Mouse (Mus musculus) adrenal gland, postnatal 36 days (tissue): ENCODE measurements around the gene Mark4. TPM values are rescaled to one million over a fixed set of nuclear protein-coding genes. Genes with fewer than 3 reads are reported as not detected.

Source experiments
- DNase-seq, 2 experiments: peaks; one replicate each; pipeline ENCODE4 v3.0.0; 2021; ENCODE audit warnings: mixed read lengths in 1 of 2
- microRNA-seq: library from miRNA; unstranded; fragments of <30 nt; microRNA quantifications from one replicate; pipeline ENCODE4 v1.2.0, GENCODE M21; 2021
- total RNA-seq, 2 experiments: library from RNA; stranded (reverse); gene quantifications; 2 replicates each; pipeline ENCODE4 v1.2.3; 2021

The Mark4 gene
- total RNA-seq, 2 experiments from 2014 or later = 46.5 to 50.3 TPM

DNA sequence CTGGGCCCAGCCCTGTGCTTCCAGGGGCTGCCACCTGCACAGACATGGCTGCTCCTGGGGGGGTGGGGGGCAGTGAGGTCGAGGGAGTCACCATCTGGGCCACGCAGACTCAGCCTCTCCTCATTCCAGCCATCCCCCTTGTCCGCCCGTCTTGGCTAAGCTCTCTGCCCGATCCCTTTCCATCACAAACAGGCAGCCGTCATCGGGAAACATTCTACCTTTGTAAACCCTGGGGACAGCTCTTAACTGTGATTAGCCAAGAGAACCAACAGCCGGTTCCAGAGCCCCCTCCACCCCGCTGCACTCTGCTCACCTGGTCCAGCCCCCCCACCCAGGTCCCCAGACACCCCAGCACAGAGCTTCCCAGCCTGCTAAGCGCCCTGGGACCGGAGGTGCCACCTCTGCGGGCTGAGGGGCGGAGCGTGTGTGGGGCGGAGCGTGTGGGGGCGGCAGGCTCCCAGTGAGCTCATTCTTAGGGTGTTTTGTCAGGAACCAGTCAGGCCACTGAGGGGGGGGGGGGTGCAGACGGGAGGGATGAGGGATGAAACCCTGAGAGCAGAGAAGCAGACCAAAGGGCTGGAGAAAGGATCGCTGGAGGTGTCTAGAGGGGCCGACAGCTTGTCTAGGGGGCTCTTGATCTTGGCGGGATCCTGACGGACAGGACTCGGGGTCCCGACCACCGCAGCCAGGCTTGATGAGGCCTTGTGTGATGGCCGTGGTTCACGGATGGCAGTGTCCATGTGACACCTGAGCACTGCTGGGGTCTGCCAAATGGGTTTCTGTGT is 58.9 kb downstream of the Mark4 start:
- DNase-seq = peak; percentile 79 to 88

DNA sequence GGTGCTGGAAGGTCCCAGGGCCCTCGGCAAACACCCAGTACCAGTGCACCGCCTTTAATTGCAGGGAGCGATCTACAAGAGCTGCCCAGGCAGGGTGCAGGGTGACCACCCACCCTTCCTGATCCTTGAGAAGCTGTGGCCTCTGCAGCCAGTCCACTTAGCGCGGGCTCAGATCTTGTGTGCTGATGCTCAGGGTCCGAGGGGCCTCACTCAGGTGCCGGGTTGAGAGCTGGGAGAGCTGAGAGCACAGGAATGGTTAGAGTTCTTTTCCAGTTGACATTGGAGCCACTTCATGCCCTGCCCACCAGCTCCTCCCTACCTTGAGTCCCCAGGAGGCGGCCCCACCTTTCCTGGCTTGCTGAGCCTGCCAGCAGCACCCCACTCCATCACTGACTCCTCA is 64.1 kb downstream of the Mark4 start:
- DNase-seq = no peak

DNA sequence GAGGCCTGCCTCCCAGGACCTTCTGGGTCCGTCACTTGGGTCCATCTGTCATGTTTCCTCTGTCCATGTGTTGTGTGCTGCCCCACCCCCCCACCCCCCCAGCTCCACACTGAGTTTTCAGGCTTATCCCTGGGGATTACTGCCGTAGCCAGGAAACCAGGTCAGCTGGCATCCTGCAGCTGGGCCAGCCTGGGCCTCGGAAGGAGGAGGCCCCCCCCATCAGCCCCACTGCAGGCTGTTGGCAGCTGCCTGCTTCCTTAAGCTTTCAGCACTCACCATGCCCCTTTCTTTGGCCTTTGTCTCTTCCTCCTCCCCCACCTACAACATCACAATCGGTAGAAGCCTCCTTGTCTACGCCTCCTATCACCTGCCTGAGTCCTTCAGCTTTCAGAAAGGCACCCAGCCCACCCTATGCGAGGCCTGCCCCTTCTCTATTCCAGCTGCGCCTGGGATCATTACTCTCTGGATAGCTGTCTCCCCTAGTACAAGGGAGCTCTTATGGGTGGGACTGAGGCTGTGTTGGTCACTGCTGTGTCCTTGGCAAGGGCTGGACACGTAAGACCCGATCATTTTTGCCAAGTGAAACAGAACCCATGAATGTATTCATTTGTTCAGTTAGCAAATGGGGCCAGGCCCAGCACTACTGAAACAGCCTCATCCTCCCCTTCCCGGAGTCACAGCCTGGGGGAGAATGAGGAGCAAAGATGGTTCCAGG is 69.8 kb downstream of the Mark4 start:
- DNase-seq = peak in 1 of 2 experiments; percentile 44

DNA sequence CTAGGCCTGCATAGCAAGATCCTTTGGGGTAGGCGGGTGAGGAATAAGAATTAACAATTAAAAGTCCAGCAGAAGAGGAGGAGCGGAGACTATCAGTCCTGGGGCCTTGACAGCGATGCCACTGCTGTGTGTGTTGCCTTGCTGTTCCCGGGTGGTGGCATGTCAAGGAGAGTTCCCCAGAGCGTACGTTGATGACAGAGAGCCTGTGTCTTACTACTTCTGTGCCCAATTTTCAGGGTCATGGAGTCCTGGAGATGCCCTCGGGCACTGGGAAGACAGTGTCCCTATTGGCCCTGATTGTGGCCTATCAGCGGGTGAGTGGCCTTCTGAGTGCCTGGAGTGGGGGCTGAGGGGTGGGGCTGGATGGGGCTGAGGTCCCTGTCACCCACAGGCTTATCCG is 74.9 kb downstream of the Mark4 start:
- peak; percentile 28 to 51 for DNase-seq

DNA sequence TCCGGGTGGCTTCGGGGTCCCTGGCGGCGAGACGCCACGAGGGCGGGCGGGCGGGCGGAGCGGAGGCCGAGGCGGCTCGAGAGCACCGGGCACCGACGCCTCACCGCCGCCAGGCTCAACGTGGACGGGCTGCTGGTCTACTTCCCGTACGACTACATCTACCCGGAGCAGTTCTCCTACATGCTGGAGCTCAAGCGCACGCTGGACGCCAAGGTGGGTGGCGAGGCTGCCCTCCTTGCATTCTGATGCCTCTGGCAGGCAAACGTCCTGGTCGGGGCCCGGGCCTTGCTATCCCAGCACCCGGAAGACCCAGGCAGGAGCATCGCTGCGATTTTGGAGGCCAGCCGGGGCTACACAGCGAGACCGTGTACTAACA is 76.5 kb downstream of the Mark4 start:
- DNase-seq = peak; percentile 46 to 56

DNA sequence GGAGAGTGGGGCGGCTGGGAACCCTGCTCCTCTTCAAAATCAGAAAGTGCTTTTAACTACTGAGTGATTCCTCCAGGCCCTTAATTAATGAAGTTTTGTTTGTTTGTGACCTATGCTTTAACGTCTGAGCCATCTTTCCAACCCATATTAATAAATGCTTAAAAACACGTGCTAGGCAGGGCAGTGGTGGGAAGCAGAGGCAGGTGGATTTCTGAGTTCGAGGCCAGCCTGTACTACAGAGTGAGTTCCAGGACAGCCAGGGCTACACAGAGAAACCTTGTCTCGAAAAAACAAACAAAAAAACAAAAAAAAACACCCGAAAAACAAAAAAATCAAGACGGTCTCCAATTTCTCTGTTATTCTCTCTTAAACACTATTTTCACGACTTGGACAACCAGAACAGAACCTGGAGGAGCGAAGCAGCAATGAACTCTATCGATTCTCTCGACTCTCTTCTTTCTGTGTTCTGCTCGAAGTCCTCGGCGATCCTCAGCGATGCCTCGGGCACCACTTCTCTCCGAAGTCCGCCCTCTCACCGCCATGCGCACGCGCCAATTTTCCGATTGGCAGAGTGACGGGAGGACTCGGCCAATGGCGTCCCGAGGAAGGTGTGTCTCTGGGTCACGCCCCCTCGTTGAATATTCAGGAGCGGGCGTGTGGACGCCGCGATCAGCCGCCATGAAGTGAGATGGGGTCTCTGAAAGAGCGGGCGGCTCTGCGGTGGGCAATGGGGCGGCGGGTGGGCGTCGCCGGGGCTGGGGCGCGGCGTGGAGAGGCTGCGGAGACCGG is 77.0 kb downstream of the Mark4 start, which contains the start of gene Ercc2:
TSS of gene Ercc2 (plus strand) at position 634 of the 789 bp plus-strand sequence.
- peak; percentile 99 to 100 for DNase-seq

DNA sequence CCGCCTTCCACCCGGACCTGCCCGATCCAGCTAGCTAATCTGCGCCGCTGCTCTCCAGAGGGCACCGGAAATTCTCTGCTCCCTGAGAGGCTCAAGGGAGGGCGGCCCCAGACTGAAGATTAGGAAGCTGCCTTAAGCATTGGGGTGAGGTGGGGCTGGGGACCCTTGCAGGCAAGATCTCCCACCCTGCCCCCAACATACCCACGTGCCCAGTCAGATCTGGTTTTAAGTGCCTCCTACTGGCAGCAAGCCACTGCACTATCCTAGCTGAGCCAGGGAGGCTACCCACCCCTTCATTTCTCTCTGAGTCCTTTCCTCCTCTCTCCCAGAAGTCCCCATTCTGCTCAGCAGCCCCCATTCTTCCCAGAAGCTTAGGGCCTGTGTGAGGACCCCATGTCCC is 80.6 kb downstream of the Mark4 start:
- DNase-seq = no peak

DNA sequence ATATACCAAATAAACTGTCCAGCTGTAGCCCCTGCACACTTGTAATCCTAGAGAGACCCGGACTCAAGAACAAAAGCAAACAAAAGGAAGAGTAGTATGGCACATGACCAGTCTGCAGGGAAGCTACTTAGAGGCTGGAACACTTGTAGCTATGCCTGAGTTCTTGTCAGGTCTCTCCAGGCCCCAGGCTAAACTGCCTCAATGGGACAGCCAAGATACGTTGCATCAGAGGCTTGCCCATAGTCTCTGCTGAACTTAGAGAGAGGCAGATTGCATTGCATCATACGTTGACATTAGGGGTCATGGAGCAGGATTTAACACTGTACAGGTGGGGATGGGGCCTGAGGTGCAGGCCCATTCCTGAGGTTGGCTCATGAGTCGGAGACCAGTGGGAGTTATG is 82.6 kb downstream of the Mark4 start:
- DNase-seq = no peak

DNA sequence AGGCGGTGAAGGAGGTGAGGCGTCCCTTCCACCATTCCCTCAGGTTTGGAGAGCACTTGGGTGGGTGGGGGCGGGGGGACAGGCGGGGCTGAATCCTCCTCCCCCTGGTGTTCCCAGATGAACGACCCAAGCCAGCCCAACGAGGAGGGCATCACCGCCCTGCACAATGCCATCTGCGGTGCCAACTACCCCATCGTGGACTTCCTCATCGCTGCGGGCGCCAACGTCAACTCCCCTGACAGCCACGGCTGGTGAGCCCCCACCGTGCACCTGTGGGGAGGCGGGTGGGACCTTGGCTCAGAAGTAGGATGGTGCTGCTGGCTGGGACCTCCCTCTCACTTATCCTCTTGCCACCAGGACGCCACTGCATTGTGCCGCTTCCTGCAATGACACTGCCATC is 83.3 kb downstream of the Mark4 start:
- no peak for DNase-seq

Small RNA genes within 50 kb of the gene (microRNA-seq; reads per million reads assigned to microRNA genes)
- not detected for gene Mir343

Other genes with a start within 250 kb of the Mark4 start
- 10 to 100 TPM in 1 of 2 experiments, 1 to 10 TPM in 1; 5.9 to 12.9 TPM for gene Gpr4, start 246.3 kb downstream of the Mark4 start, total RNA-seq
- gene Opa3, start 230.5 kb downstream of the Mark4 start, total RNA-seq = 10 to 100 TPM; 31.7 to 37.4 TPM
- gene Vasp, start 187.0 kb downstream of the Mark4 start, total RNA-seq = 10 to 100 TPM; 45.4 to 55.0 TPM
- gene Ppm1n, start 178.8 kb downstream of the Mark4 start, total RNA-seq = not detected
- 1 to 10 TPM; 4.6 to 5.1 TPM for gene Rtn2, start 176.2 kb downstream of the Mark4 start, total RNA-seq
- gene Fosb, start 148.8 kb downstream of the Mark4 start, total RNA-seq = 10 to 100 TPM; 11.2 to 23.6 TPM
- 10 to 100 TPM; 33.0 to 38.8 TPM for gene Ercc1, start 114.0 kb downstream of the Mark4 start, total RNA-seq
- gene Cd3eap, start 99.3 kb downstream of the Mark4 start, total RNA-seq = 10 to 100 TPM; 11.3 to 12.8 TPM
- 1 to 10 TPM; 5.8 to 8.9 TPM for gene Ppp1r13l, start 99.1 kb downstream of the Mark4 start, total RNA-seq
- 10 to 100 TPM; 29.7 to 32.8 TPM for gene Ercc2, start 76.8 kb downstream of the Mark4 start, total RNA-seq
- gene Klc3, start 54.7 kb downstream of the Mark4 start, total RNA-seq = 1 to 10 TPM in 1 of 2 experiments, under 1 TPM in 1; 0.89 to 2.2 TPM
- gene Ckm, start 54.0 kb downstream of the Mark4 start, total RNA-seq = under 1 TPM in 1 of 2 experiments, not detected in 1; 0.66 TPM
- 10 to 100 TPM; 41.1 to 49.6 TPM for gene Exoc3l2, start 4.5 kb upstream of the Mark4 start, total RNA-seq
- gene Bloc1s3, start 49.5 kb upstream of the Mark4 start, total RNA-seq = 10 to 100 TPM in 1 of 2 experiments, 1 to 10 TPM in 1; 8.7 to 12.1 TPM
- gene Trappc6a, start 49.6 kb upstream of the Mark4 start, total RNA-seq = 10 to 100 TPM; 73.1 to 91.1 TPM
- gene Nkpd1, start 59.0 kb upstream of the Mark4 start, total RNA-seq = under 1 TPM in 1 of 2 experiments, not detected in 1; 0.17 TPM
- 10 to 100 TPM; 65.5 to 70.2 TPM for gene Ppp1r37, start 104.3 kb upstream of the Mark4 start, total RNA-seq
- under 1 TPM; 0.33 to 0.36 TPM for gene Zfp296, start 118.5 kb upstream of the Mark4 start, total RNA-seq
- gene Gemin7, start 118.8 kb upstream of the Mark4 start, total RNA-seq = 10 to 100 TPM; 71.8 to 90.6 TPM
- 10 to 100 TPM; 28.1 to 39.7 TPM for gene Clasrp, start 145.7 kb upstream of the Mark4 start, total RNA-seq
- 10 to 100 TPM; 33.6 to 34.7 TPM for gene Relb, start 170.6 kb upstream of the Mark4 start, total RNA-seq
- 100 to 1,000 TPM; 175 to 178 TPM for gene Clptm1, start 206.2 kb upstream of the Mark4 start, total RNA-seq
- 1 to 10 TPM in 1 of 2 experiments, not detected in 1; 1.9 TPM for gene Apoc2, start 219.1 kb upstream of the Mark4 start, total RNA-seq
- under 1 TPM in 1 of 2 experiments, not detected in 1; 0.40 TPM for gene Gm44805, start 222.6 kb upstream of the Mark4 start, total RNA-seq
- 100 to 1,000 TPM in 1 of 2 experiments, 10 to 100 TPM in 1; 42.0 to 110 TPM for gene Apoc4, start 222.7 kb upstream of the Mark4 start, total RNA-seq
- 1,000 to 10,000 TPM in 1 of 2 experiments, 100 to 1,000 TPM in 1; 185 to 1,007 TPM for gene Apoc1, start 233.8 kb upstream of the Mark4 start, total RNA-seq
- 1,000 to 10,000 TPM in 1 of 2 experiments, 100 to 1,000 TPM in 1; 927 to 1,142 TPM for gene Apoe, start 240.4 kb upstream of the Mark4 start, total RNA-seq